Mouse (Mus musculus): ENCODE results near the gene Yif1a.

Gene Yif1a

DNA sequence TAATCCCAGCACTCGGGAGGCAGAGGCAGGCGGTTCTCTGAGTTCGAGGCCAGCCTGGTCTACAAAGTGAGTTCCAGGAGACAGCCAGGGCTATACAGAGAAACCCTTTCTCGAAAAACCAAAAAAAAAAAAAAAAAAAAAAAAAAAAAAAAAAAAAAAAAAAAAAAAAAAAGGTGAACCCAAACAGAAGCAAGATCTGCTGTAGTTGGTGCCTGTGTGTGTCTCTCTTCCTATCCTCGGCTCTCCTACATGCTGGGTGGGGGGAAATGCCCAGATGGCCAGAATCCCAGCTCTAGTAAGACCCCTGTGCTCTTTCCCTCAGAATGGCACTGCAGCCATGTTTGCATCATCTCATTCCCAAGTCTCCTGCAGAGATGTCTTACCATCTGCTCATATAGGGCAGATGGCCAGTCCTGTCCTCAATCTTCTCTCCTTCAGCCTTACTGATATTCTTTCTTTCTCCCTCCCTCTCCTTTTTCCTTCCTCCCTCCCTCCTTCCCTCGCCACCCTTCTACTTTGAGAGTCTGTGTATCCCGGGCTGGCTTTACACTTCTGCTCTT, 35.8 kb downstream of the Yif1a start:
- DNase-seq: no peak

DNA sequence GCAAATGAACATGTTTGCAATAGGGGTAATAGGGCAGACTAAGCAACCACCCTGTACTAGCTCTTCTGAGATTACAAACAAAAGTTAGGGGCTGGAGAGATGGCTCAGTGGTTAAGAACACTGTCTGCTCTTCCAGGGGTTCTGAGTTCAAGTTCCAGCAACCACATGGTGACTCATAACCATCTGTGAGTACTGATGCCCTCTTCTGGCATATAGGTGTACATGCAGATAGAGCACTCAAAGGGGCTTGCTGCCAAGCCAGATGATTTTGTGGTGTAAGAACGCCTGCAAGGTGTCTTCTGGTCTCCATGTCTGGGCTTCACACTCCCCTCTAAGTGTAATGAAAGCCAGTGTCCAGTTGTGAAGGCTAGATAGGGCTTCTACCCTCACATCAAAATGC, 41.4 kb downstream of the Yif1a start:
- no peak for DNase-seq

DNA sequence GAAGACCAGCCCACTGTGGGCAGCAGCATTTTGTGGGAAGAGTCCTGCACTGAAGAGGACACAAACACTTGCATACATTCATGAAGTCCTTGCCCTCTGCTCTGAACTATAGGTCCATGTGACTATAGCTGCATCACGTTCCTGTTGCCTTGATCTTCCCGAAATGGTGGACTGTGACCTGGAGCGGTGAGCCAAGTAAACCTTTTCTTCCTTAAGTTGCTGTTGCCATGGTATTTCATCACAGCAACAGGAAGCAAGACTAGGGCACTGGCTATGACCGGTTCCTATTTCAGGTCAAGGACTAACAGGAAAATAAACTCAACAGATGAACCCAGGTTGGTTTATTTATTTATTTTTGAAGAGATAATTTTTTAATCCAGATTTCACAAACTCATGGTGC, 42.9 kb downstream of the Yif1a start:
- DNase-seq: no peak

DNA sequence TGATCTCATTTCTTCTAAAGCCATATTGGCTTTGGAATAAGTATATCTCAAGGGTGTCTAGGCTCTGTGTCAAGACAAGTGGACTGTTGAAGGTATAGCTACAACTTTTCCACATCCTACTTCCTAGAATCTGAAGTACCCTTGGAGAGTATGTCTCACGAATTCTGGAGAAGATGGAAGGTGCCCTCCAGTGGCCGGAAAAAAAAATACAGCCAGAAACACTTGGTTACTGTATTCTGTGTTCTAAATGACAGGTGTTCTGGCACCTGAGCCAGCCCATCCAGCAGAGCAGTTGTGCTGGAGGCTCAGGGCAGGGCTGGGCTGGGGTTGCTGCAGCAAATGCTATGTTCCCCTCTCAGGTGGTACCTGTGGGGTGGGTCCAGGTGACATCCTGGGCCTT, 51.3 kb downstream of the Yif1a start:
- DNase-seq: no peak

All from heart, adult 11 months (tissue).